Mouse (Mus musculus) adrenal gland, adult 18-20 months (tissue): Measurements from ENCODE around the gene BC030499. TPM values are rescaled to one million over a fixed set of nuclear protein-coding genes. Genes with fewer than 3 reads are reported as not detected.

Experiments used
- DNase-seq, 2 experiments: peaks; one replicate each; pipeline ENCODE4 v3.0.0; 2021 to 2022; ENCODE audit warnings: low spot score in 2 of 2
- total RNA-seq, 2 experiments: library from RNA; stranded (reverse); gene quantifications; 1 replicate in 1 of 2; 2 replicates in 1 of 2; pipeline ENCODE4 v1.2.3; 2021

Gene BC030499
- total RNA-seq, 2 experiments from 2014 or later, result 0.46 to 0.54 TPM

- DNase-seq, result no peak
Observed at GRCm38 (mm10) chr11:78344890-78345715, 54.5 kb downstream of the BC030499 start.

GRCm38 (mm10) chr11:78345801-78346200, 55.2 kb downstream of the BC030499 start:
- no peak for DNase-seq

Other genes with a start within 250 kb of the BC030499 start
- gene Eral1, start 210.5 kb upstream of the BC030499 start, total RNA-seq, result 10 to 100 TPM; 27.8 to 31.7 TPM
- 10 to 100 TPM; 19.3 to 22.1 TPM for gene Fam222b, start 196.2 kb upstream of the BC030499 start, total RNA-seq
- gene Traf4, start 125.3 kb upstream of the BC030499 start, total RNA-seq, result 10 to 100 TPM; 29.9 to 34.1 TPM
- 10 to 100 TPM in 1 of 2 experiments, 1 to 10 TPM in 1; 9.8 to 12.8 TPM for gene Nek8, start 114.2 kb upstream of the BC030499 start, total RNA-seq
- 10 to 100 TPM; 54.7 to 76.5 TPM for gene Tlcd1, start 114.1 kb upstream of the BC030499 start, total RNA-seq
- gene Rpl23a, start 107.3 kb upstream of the BC030499 start, total RNA-seq, result 1,000 to 10,000 TPM; 1,582 to 1,912 TPM
- gene Rab34, start 102.4 kb upstream of the BC030499 start, total RNA-seq, result 10 to 100 TPM; 69.9 to 71.9 TPM
- gene Proca1, start 97.4 kb upstream of the BC030499 start, total RNA-seq, result 10 to 100 TPM; 14.6 to 22.9 TPM
- gene Sdf2, start 45.1 kb upstream of the BC030499 start, total RNA-seq, result 100 to 1,000 TPM in 1 of 2 experiments, 10 to 100 TPM in 1; 97.3 to 120 TPM
- 10 to 100 TPM; 71.5 to 85.0 TPM for gene Supt6, start 44.9 kb upstream of the BC030499 start, total RNA-seq
- 100 to 1,000 TPM; 168 to 185 TPM for gene 2610507B11Rik, start 29.1 kb upstream of the BC030499 start, total RNA-seq
- 1 to 10 TPM; 1.9 to 4.3 TPM for gene Spag5, start 10.7 kb downstream of the BC030499 start, total RNA-seq
- gene Aldoc, start 32.1 kb downstream of the BC030499 start, total RNA-seq, result 10 to 100 TPM; 20.8 to 26.9 TPM
- gene Pigs, start 37.6 kb downstream of the BC030499 start, total RNA-seq, result 10 to 100 TPM; 56.2 to 62.4 TPM
- 10 to 100 TPM; 25.8 to 29.0 TPM for gene Unc119, start 52.6 kb downstream of the BC030499 start, total RNA-seq
- under 1 TPM; 0.19 to 0.20 TPM for gene Foxn1, start 95.7 kb downstream of the BC030499 start, total RNA-seq
- gene Slc13a2, start 131.4 kb downstream of the BC030499 start, total RNA-seq, result not detected
- 10 to 100 TPM; 27.4 to 32.0 TPM for gene Slc46a1, start 174.9 kb downstream of the BC030499 start, total RNA-seq
- gene Sarm1, start 206.9 kb downstream of the BC030499 start, total RNA-seq, result 1 to 10 TPM; 5.3 to 6.4 TPM
- 1 to 10 TPM; 1.6 to 4.5 TPM for gene Vtn, start 208.2 kb downstream of the BC030499 start, total RNA-seq
- gene Sebox, start 212.6 kb downstream of the BC030499 start, total RNA-seq, result not detected
- 10 to 100 TPM; 27.8 to 28.0 TPM for gene Tmem199, start 221.3 kb downstream of the BC030499 start, total RNA-seq
- 100 to 1,000 TPM; 153 to 166 TPM for gene Poldip2, start 221.4 kb downstream of the BC030499 start, total RNA-seq
- 10 to 100 TPM; 38.3 to 43.0 TPM for gene Tnfaip1, start 245.5 kb downstream of the BC030499 start, total RNA-seq
- 10 to 100 TPM; 91.4 to 96.0 TPM for gene Ift20, start 245.5 kb downstream of the BC030499 start, total RNA-seq